In genomic region chr2:30281651-30282050, GRCm38 (mm10) we compare ENCODE assay signal across 35 mouse cellular contexts. TPM values are rescaled to one million over a fixed set of nuclear protein-coding genes. Genes with fewer than 3 reads are reported as not detected.
DNase-seq lines count a peak whose midpoint lies in the region; ATAC-seq and TF ChIP-seq lines count a peak whose summit lies in the region.
"Had no signal": no experiment of that assay in that cellular context is flagged by ENCODE, and none has a peak within 500 bp of the region (broad histone marks: within the 10 kb centered on the region; RNA-seq: fewer than 3 reads in every experiment).

No protein-coding gene starts in this region.

- no peak for ATAC-seq in erythroid progenitor cell, adult 5-6 weeks (replicated peaks; ENCODE audit: low FRiP score, poor library complexity, severe bottlenecking)
- ATAC-seq: activated CD4-positive, CD25-positive, alpha-beta regulatory T cell, adult 4 months; forebrain, embryonic 13.5 days; forebrain, embryonic 16.5 days; hindbrain, postnatal 0 days; inflammation-experienced regulatory T-cells, adult 6 months; intestine, embryonic 16.5 days had no signal

- no peak for TF ChIP-seq POLR2A in myocyte (IDR thresholded peaks at IDR 0.05; ENCODE audit: insufficient read length, low read depth)

- no peak overlapping the region for H3ac ChIP-seq in myocyte (ENCODE audit: control insufficient read depth, insufficient read length)

- no peak overlapping the region for H3K4me2 ChIP-seq in myocyte (ENCODE audit: low read depth)
- H3K4me2 ChIP-seq: embryonic facial prominence, embryonic 13.5 days; forebrain, embryonic 13.5 days; heart, embryonic 12.5 days; heart, embryonic 15.5 days; hindbrain, embryonic 14.5 days had no signal

- DNase-seq in adrenal gland, adult (ENCODE audit: inconsistent age in 2 of 2, low spot score in 1 of 2): peak; percentile 59 to 84
- no peak for DNase-seq in adrenal gland, adult 18-20 months (ENCODE audit: low spot score in 2 of 2)
- peak; percentile 42 for DNase-seq in testis, postnatal 10 days (ENCODE audit: low spot score)
- DNase-seq in testis, postnatal 14 days (ENCODE audit: low spot score): no peak
- DNase-seq in adrenal gland, postnatal 25 days: peak; percentile 61
- DNase-seq in urinary bladder, postnatal 36 days (ENCODE audit: low spot score in 2 of 2): no peak
- DNase-seq: cerebellum, adult 11-12 months; cerebellum, adult 8-10 months; cerebellum, postnatal 10 days; cerebellum, postnatal 36 days; embryo, embryonic 11 days; gastrocnemius, postnatal 14 days; heart, adult 18-20 months; heart, postnatal 14 days; heart, postnatal 4 days; kidney, adult 18-20 months had no signal

- H3K27me3 ChIP-seq in myocyte (ENCODE audit: control insufficient read depth, insufficient read depth, insufficient read length): no peaks in the 10 kb centered on the region
- H3K27me3 ChIP-seq: embryonic facial prominence, embryonic 13.5 days; forebrain, embryonic 13.5 days; heart, embryonic 12.5 days; heart, embryonic 15.5 days had no signal

- no peaks in the 10 kb centered on the region for H3K36me3 ChIP-seq in myocyte (ENCODE audit: control insufficient read depth, insufficient read depth)

- peaks cover 21% of the 10 kb centered on the region for H3K79me2 ChIP-seq in myocyte (ENCODE audit: control insufficient read depth, insufficient read depth)

- H3K4me3 ChIP-seq in myocyte: no peak overlapping the region
- H3K4me3 ChIP-seq: embryonic facial prominence, embryonic 10.5 days; embryonic facial prominence, embryonic 13.5 days; erythroblast, embryonic 14.5 days; forebrain, embryonic 10.5 days; forebrain, embryonic 13.5 days; heart, embryonic 12.5 days; heart, embryonic 15.5 days had no signal

TF ChIP-seq in myocyte, 11 proteins besides CTCF, POLR2A, EP300 and RAD21:
- TF ChIP-seq MAX (IDR thresholded peaks at IDR 0.05; ENCODE audit: low read depth) (no peak), SRF (IDR thresholded peaks at IDR 0.05; ENCODE audit: control insufficient read depth, insufficient read length, low read depth) (no peak), POLR2AphosphoS2 (IDR thresholded peaks at IDR 0.05; ENCODE audit: insufficient read length, low read depth) (peak; percentile 30)

RNA-seq across cellular contexts. Expression of gene Gm28038, which starts 0.8 kb away (rescaled TPM):
- not detected for total RNA-seq in adrenal gland, adult 18-20 months (2021)
- not detected in 2 replicates for total RNA-seq in adrenal gland, postnatal 25 days (2021)
- not detected for polyA plus RNA-seq in myocyte (2012; fragmentation: generic; extraction: Trizol)
- total RNA-seq in erythroid progenitor cell, adult 5-6 weeks (2015; ENCODE audit: low replicate concordance): not detected in 2 replicates
- total RNA-seq in erythroid progenitor cell, adult 5-6 weeks (2017; ENCODE audit: low replicate concordance): not detected in 2 replicates
- total RNA-seq: ES-E14; gastrocnemius, postnatal 4 days; heart, adult 18-20 months; hindbrain, postnatal 0 days had no signal
- polyA plus RNA-seq: activated CD4-positive, CD25-positive, alpha-beta regulatory T cell, adult 4 months; cortical plate, adult 2 months; embryonic facial prominence, embryonic 10.5 days; embryonic facial prominence, embryonic 13.5 days; erythroblast, embryonic 14.5 days; forebrain, embryonic 10.5 days; forebrain, embryonic 13.5 days; forebrain, embryonic 16.5 days; heart, embryonic 12.5 days; heart, embryonic 15.5 days; hindbrain, embryonic 11.5 days; hindbrain, embryonic 14.5 days; hindbrain, postnatal 0 days; intestine, embryonic 16.5 days had no signal

RNA-seq across cellular contexts. Expression of gene Dolk, which starts 4.5 kb away (rescaled TPM):
- total RNA-seq in adrenal gland, adult 18-20 months (2021): 10 to 100 TPM; 40.8 to 41.6 TPM
- 39.7 and 47.3 TPM in 2 replicates for total RNA-seq in adrenal gland, postnatal 25 days (2021)
- polyA plus RNA-seq in myocyte (2012; fragmentation: generic; extraction: Trizol): 28.3 TPM
- 1.3 TPM in 1 of 2 replicates, not detected in the other for total RNA-seq in erythroid progenitor cell, adult 5-6 weeks (2015; ENCODE audit: low replicate concordance)
- total RNA-seq in erythroid progenitor cell, adult 5-6 weeks (2017; ENCODE audit: low replicate concordance): 1.0 TPM in 1 of 2 replicates, not detected in the other

RNA-seq across cellular contexts. Expression of gene Nup188, which starts 4.5 kb away (rescaled TPM):
- 10 to 100 TPM; 29.6 to 30.3 TPM for total RNA-seq in adrenal gland, adult 18-20 months (2021)
- total RNA-seq in adrenal gland, postnatal 25 days (2021): 38.0 and 38.9 TPM in 2 replicates
- 54.0 TPM for polyA plus RNA-seq in myocyte (2012; fragmentation: generic; extraction: Trizol)
- total RNA-seq in erythroid progenitor cell, adult 5-6 weeks (2015; ENCODE audit: low replicate concordance): 15.5 and 19.3 TPM in 2 replicates
- total RNA-seq in erythroid progenitor cell, adult 5-6 weeks (2017; ENCODE audit: low replicate concordance): 12.1 and 13.9 TPM in 2 replicates

RNA-seq across cellular contexts. Expression of gene Phyhd1, which starts 15.6 kb away (rescaled TPM):
- 10 to 100 TPM; 13.6 to 18.0 TPM for total RNA-seq in adrenal gland, adult 18-20 months (2021)
- total RNA-seq in adrenal gland, postnatal 25 days (2021): 9.6 and 18.1 TPM in 2 replicates
- 14.7 TPM for polyA plus RNA-seq in myocyte (2012; fragmentation: generic; extraction: Trizol)
- total RNA-seq in erythroid progenitor cell, adult 5-6 weeks (2015; ENCODE audit: low replicate concordance): 6.1 and 11.3 TPM in 2 replicates
- total RNA-seq in erythroid progenitor cell, adult 5-6 weeks (2017; ENCODE audit: low replicate concordance): 2.8 and 9.6 TPM in 2 replicates

RNA-seq across cellular contexts. Expression of gene Gm28035, which starts 41.3 kb away (rescaled TPM):
- 1 to 10 TPM; 1.4 to 2.3 TPM for total RNA-seq in adrenal gland, adult 18-20 months (2021)
- total RNA-seq in adrenal gland, postnatal 25 days (2021): 1.5 and 2.9 TPM in 2 replicates
- polyA plus RNA-seq in myocyte (2012; fragmentation: generic; extraction: Trizol): 0.55 TPM
- not detected in 2 replicates for total RNA-seq in erythroid progenitor cell, adult 5-6 weeks (2015; ENCODE audit: low replicate concordance)
- 0.13 TPM in 1 of 2 replicates, not detected in the other for total RNA-seq in erythroid progenitor cell, adult 5-6 weeks (2017; ENCODE audit: low replicate concordance)
- polyA plus RNA-seq: activated CD4-positive, CD25-positive, alpha-beta regulatory T cell, adult 4 months; erythroblast, embryonic 14.5 days had no signal

Comparison
In these comparisons a context has a peak if more than half of its experiments do, and no peak if none do; other contexts are left out.
1. DNase-seq: peak in adrenal gland, adult (2 of 2), testis, postnatal 10 days (single experiment) and adrenal gland, postnatal 25 days (single experiment); none in adrenal gland, adult 18-20 months (0 of 2), testis, postnatal 14 days (single experiment) and urinary bladder, postnatal 36 days (0 of 2).
2. RNA of gene Dolk, which starts 4.5 kb away (total RNA-seq): 39.7 to 47.3 TPM in adrenal gland, postnatal 25 days and 40.8 to 41.6 TPM in adrenal gland, adult 18-20 months; 1.0 to 1.3 TPM in erythroid progenitor cell, adult 5-6 weeks; every median in the first group is over 10 times any median in the second.